Mouse (Mus musculus) lung, postnatal 14 days (tissue): ENCODE measurements around the gene AI597479.

ENCODE experiments used
- DNase-seq: peaks from one replicate; pipeline ENCODE4 v3.0.0; 2021

AI597479 gene

GRCm38 (mm10) chr1:43163467-43164418 is 65.2 kb downstream of the AI597479 start:
- DNase-seq, result peak; percentile 64

- no peak for DNase-seq
These were observed 66.1 kb downstream of the AI597479 start for GRCm38 (mm10) chr1:43164582-43164981.
